ENCODE assay signal across 9 mouse cellular contexts in the genomic region with DNA sequence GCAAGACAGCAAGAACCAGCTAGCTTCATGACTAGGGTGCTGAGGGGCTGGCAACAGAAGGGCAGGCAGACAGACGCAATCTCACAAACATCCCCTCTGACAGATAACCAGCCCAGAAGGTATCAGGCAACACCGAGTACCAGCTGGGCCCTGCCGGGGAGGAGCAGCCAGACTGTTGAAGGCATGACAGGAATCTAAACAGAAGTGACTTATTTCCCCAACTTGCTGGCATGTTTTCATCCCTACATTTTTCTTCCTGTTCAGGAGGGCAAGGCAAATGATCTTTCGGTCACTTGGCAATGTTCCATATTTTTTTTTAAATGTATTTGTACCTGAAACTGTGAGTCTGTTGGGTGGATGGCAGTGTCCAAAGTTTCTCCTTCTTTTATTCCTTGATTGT. TPM values are rescaled to one million over a fixed set of nuclear protein-coding genes. Genes with fewer than 3 reads are reported as not detected.
DNase-seq lines count a peak whose midpoint lies in the region; ATAC-seq and TF ChIP-seq lines count a peak whose summit lies in the region.
"Had no signal": no experiment of that assay in that cellular context is flagged by ENCODE, and none has a peak within 500 bp of the region (broad histone marks: within the 10 kb centered on the region; RNA-seq: fewer than 3 reads in every experiment).

No protein-coding gene starts in this region.

- ATAC-seq in megakaryocyte, adult 5-6 weeks (ENCODE audit: poor library complexity, severe bottlenecking): no peak

- no peak for TF ChIP-seq CTCF in brain, embryonic 14.5 days (IDR thresholded peaks at IDR 0.05; ENCODE audit: borderline replicate concordance, extremely low read depth, insufficient read depth, insufficient read length)

- intact Hi-C loops in heart, postnatal 10 days (cut with DNase I): no loop called here
- intact Hi-C loops in left cerebral cortex, postnatal 25 days (cut with DNase I): no loop called here

- peak; percentile 85 for DNase-seq in heart, adult 11 months
- DNase-seq in heart, postnatal 10 days: no peak
- DNase-seq in brain, embryonic 14.5 days (ENCODE audit: low read depth): peak; percentile 60
- peak; percentile 65 for DNase-seq in kidney, postnatal 14 days
- DNase-seq in lung, postnatal 10 days: peak; percentile 56
- no peak for DNase-seq in layer of hippocampus, adult 9-10 months (ENCODE audit: low spot score)
- DNase-seq in left cerebral cortex, postnatal 25 days (ENCODE audit: low spot score in 2 of 2): no peak
- DNase-seq: gastrocnemius, adult 2 months had no signal

- TF ChIP-seq POLR2A in brain, embryonic 14.5 days (IDR thresholded peaks at IDR 0.05; ENCODE audit: borderline replicate concordance, extremely low read depth, insufficient read depth, insufficient read length, poor library complexity, severe bottlenecking): no peak

RNA-seq across cellular contexts. Expression of gene Ezr, which starts 32.1 kb away (rescaled TPM):
- total RNA-seq in heart, postnatal 10 days (2021): 10 to 100 TPM; 68.1 to 83.6 TPM
- 42.8 and 44.5 TPM in 2 replicates for polyA plus RNA-seq in brain, embryonic 14.5 days (2012; rRNA removed)
- 45.8 and 49.8 TPM in 2 replicates for total RNA-seq in megakaryocyte, adult 5-6 weeks (2015)
- 130 and 175 TPM in 2 replicates for total RNA-seq in megakaryocyte, adult 5-6 weeks (2017)
- 10 to 100 TPM; 44.7 to 55.6 TPM for total RNA-seq in left cerebral cortex, postnatal 25 days (2021)

Comparison
In these comparisons a context has a peak if more than half of its experiments do, and no peak if none do; other contexts are left out.
1. DNase-seq: peak in heart, adult 11 months (single experiment), brain, embryonic 14.5 days (single experiment), kidney, postnatal 14 days (single experiment) and lung, postnatal 10 days (single experiment); none in heart, postnatal 10 days (0 of 2), layer of hippocampus, adult 9-10 months (single experiment) and left cerebral cortex, postnatal 25 days (0 of 2).